Mouse (Mus musculus): ENCODE results near the gene Zscan20.

The Zscan20 gene

GRCm38 (mm10) chr4:128609925-128610402, at the start of gene Zscan20:
Zscan20 (minus strand) TSS chr4:128610098.
- DNase-seq (ENCODE audit: low read depth, low spot score), result peak; percentile 99

GRCm38 (mm10) chr4:128655446-128655845, 45.5 kb upstream of the Zscan20 start:
- DNase-seq (ENCODE audit: low read depth, low spot score), result no peak

GRCm38 (mm10) chr4:128654505-128655381, 44.8 kb upstream of the Zscan20 start, which contains the start of gene Phc2:
Phc2 (plus strand) TSS chr4:128654702.
- DNase-seq (ENCODE audit: low read depth, low spot score), result peak; percentile 97

GRCm38 (mm10) chr4:128652584-128653298, 42.8 kb upstream of the Zscan20 start:
- no peak for DNase-seq (ENCODE audit: low read depth, low spot score)

DNA sequence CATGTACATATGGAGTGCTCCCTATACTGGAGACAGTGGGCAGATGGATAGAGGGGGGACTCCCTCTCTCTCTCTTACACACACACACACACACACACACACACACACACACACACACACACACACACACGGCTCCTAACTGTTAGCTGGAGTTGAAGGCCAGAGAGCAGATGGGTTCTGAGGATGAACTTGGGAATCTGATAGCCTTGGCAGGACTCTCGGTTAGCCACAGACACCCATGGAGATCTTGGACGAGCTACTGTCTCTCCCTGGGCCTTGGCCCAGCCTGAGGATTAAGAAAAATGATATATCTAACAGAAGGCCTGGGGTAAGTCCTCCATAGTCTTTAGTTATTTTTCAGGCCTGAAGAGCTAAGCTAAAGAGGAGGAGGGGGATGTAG, 41.6 kb upstream of the Zscan20 start:
- no peak for DNase-seq (ENCODE audit: low read depth, low spot score)

DNA sequence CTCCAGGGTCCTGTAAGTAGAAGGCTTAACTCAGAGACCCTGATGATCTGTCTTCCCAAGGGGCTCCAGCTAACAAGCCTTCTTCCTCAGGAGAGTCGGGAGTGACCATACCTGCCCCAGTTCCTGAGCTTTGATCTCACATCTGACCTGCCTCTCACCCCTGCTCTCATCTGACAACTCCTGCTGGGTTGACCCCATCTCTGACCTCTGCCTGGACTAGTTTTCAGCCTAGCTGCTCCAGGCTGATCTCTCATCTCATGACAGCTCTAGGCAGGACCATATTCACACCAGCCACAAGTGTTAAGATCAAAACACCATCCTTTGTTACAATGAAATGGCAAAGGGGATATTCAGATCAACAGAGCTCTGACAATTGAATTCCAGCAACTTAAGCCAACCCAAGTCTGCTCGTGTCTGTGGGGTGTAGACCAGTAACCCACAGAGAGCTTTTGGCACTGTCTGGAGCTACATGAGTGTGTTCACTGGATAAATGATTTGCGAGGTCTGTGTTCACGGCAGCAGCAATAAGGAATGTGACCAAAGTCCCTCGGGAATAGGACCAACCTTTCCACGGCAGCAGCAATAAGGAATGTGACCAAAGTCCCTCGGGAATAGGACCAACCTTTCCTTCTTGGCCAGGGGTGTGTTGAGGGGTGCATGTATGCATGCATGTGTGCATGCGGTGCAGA, 38.8 kb upstream of the Zscan20 start:
- DNase-seq (ENCODE audit: low read depth, low spot score), result no peak

GRCm38 (mm10) chr4:128646762-128647161, 36.9 kb upstream of the Zscan20 start:
- DNase-seq (ENCODE audit: low read depth, low spot score), result no peak

DNA sequence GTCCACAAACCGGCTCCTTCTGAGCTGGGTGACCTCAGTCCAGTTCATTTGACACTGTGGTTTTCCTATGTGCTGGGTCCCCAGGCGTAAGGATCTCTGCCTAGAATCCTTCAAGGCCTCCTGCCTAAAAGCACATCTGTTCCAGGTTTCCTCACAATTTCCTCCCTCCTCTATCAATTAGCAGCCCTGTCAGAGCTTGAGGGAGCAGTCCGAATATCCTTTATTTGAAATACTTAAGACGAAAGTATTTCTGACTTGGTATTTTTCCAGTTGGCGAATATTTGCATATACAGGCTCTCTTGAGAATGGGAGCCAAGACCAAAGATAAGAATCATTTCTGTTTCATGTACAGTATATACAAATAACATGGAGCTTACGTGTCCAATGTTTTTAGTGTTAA, 36.0 kb upstream of the Zscan20 start:
- no peak for DNase-seq (ENCODE audit: low read depth, low spot score)

DNA sequence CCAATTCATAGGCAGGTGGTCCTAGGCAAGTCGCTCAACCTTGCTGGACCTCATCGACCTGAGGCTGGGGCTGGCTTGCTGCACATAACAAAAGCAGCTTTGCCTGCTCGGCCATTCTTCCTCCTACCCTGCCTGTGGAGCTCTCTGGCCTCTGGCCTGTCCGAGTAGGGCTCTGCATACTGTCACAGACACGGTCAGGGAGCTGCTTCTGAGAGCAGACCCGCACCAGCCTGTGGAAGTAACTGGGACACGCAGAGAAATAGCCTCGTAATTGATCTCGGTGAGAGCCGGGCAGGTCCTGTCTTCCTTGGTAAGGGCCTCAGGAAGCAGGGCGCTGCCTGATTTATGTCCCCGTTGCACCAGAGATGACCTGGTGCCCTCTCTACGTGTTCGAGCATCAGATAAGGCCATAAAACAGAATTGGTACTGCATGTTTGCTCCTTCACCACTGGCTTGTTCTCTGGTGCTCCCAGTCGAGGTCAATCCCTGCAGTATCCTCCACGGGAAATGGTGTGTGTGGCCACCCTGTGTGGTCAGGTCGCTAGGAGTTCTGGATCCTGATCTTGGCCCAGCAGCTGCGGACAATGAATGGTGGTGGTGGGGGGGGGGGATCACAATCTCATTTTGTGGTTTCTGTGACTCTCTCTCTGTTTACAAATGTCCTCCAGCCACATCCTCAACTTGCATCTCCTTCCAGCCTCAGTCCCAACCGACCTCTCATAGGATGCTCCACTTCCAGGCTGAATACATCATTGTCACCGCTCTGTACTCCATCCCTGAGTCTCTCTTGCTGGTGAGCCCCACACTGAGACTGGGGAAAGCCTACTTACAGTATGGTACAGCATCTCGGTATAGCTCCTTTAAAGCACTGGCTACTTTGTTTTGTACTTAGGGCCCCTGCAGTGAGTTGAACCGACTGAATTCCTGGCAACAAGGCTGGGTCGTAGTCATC, 32.1 kb upstream of the Zscan20 start:
- no peak for DNase-seq (ENCODE audit: low read depth, low spot score)

- no peak for DNase-seq (ENCODE audit: low read depth, low spot score)
These were observed 28.5 kb upstream of the Zscan20 start for GRCm38 (mm10) chr4:128638265-128638923.

DNA sequence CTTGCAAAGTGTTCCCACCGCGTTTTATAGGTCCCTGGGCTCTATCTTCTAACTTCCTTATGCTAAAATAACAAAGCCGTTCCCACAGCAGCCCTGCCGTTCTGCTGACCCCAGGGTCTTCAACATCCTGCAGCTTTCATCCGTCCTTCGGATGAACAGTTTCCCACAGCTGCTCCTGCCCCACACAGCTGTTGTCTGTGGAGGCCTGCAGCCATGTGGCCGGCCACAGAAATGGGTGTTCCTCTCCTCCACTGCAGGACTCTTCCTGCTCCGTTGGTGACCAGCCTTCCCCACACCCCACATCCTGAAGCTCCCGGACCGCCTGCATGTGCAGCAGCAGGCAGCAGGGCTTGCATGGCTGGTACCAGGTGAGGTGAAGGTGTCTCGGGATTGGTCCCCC, 27.4 kb upstream of the Zscan20 start:
- no peak for DNase-seq (ENCODE audit: low read depth, low spot score)

DNA sequence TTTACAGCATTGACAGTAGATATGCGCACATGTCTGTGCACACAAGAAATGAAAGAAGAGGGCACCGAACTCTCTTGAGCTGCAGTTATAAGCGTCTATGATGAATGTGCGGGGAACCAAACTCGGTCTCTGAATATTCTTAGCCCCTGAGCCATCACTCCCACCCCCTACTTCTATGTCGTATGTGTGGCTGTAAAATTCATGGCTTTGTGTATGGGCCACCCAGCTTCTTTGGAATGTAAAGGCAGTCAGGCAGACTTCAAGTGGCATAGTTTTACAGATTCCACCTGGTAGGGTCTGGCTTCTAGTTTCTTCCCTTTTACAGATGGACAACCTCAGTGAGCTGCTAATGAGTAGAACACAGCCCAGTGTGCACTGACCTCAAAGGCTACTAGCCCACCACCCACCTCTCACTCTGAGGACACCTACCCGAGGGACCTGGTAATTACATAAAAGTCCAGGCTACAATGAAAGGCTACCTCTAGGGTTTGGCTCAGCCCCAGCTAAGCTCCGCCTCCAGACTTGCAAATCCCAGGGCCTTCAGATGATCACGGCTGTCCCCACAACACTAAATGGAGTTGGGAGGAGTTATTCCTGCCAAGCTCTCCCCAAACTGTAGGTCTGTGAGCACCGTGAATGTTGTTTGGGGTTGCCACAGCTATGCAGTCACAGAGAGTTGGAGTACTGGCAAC, 26.1 kb upstream of the Zscan20 start:
- peak; percentile 37 for DNase-seq (ENCODE audit: low read depth, low spot score)

DNA sequence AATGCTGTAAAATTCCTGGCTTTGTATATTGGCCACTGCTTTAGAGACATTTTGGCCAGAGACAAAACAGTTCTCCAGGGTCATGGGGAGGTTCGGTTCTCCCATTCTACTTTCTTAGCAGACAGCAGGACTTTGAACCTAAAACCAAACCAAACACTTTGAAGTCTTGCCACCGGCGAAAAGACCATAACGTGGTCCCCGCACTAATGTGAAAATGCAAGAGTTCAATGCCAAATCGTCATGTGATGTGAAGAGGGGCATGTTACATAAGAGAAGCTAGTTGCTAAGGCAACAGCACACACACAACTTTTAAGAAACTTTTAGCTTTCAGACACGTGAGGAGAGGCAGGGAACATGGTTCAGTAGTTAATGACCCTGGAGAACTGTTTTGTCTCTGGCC, 25.6 kb upstream of the Zscan20 start:
- no peak for DNase-seq (ENCODE audit: low read depth, low spot score)

- no peak for DNase-seq (ENCODE audit: low read depth, low spot score)
These were observed 11.2 kb upstream of the Zscan20 start for GRCm38 (mm10) chr4:128621109-128621508.

DNA sequence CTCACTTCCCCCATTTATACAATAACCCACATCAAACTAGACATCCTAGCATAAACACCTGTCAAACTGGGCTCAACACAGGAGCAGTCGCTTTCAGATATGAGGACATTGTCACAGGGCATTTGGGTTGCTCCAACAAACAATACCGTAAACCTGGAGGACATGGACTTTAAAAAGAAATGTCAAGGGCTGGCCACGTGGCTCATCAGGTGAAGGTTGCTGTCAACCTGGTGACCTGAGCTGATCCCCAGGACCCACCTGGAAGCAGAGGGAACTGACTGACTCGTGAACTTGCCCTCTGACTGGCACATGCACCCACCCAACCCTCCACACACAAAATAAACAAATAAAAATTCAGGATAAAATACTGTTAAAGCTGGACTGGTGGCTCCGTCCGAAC, 10.7 kb upstream of the Zscan20 start:
- no peak for DNase-seq (ENCODE audit: low read depth, low spot score)

- no peak for DNase-seq (ENCODE audit: low read depth, low spot score)
These were observed 9.1 kb upstream of the Zscan20 start for GRCm38 (mm10) chr4:128618963-128619362.

DNA sequence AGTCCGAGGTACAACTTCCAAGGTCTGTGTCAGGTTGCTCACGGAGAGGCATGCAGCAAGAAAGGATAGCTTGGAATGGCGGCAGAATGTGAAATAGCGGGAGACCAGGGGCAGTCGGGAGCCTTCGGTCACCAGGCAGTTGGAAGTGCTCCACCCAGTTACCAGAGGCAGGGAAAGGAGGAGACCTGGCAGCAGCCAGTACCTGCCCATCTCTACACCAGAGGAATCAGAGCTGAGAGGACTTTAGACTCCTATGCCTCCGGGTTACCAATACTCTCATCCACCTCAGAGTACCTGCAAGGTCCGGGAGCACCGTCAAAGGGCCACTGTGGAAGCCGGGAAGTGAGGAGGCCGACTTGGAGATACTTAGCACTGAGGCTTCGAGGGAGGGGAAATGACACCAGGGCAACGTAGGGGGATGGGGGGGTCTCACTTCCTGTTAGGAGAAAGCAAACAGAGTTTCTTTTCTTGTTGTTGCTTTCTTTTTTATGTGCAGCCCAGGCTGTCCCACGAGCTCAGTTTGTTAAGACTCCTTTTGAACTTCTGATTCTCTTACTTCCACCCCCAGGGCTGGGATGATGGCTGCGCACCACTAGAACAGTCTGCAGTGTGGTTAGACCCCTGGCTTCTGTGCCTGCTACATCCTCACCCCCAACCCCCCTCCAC, 8.5 kb upstream of the Zscan20 start, which contains the start of gene Tlr12:
Gene Tlr12 (minus strand): TSS at position 374 of the 666 bp plus-strand sequence.
- no peak for DNase-seq (ENCODE audit: low read depth, low spot score)

GRCm38 (mm10) chr4:128617363-128618120, 7.6 kb upstream of the Zscan20 start:
- no peak for DNase-seq (ENCODE audit: low read depth, low spot score)

Data from R1 (cell line).